Mouse (Mus musculus): ENCODE measurements around the gene Elk4.

The Elk4 gene

GRCm38 (mm10) chr1:132014800-132015199, 7.4 kb downstream of the Elk4 start:
- no peak for DNase-seq (ENCODE audit: low spot score in 2 of 2)

DNA sequence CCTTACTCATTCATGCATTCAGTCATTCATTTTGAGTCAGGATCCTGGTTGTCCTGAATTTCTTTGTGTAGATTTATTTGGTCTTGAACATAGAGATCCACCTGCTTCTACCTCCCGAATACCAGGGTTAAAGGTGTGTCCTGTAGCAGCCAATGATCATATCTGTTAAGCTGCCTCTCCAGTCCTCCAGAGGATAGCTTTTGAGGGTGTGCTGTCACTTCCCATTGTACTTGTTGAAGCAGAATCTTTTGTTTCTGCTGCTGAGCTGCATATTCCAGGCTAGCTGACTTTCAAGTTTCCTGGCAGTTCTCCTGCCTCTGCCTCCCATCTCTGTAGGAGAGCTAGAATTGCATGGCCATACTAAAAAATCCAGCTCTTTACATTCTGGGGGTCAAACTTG, 9.3 kb downstream of the Elk4 start:
- no peak for DNase-seq (ENCODE audit: low spot score in 2 of 2)

DNA sequence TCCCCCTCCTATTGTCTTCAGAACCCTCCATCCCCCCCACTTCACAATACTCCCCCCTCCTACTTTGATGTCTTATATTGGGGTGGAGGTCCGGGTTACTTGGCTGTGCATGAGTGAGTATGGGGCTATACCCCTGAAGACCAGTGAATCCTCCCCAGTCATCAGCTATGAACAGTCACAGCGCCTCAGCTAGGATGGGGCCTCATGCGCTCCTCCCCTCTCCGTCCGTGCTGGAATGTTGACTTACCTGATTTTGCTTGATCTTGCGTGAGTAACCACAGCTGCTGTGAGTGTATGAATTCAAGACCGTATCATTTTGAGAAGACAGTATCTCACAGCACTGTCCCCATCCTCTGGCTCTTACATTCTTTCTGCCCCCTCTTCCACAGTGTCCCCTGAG, 12.5 kb downstream of the Elk4 start:
- no peak for DNase-seq (ENCODE audit: low spot score in 2 of 2)

GRCm38 (mm10) chr1:132022107-132022506, 14.7 kb downstream of the Elk4 start:
- no peak for DNase-seq (ENCODE audit: low spot score in 2 of 2)

GRCm38 (mm10) chr1:132026925-132027646, 19.7 kb downstream of the Elk4 start:
- no peak for DNase-seq (ENCODE audit: low spot score in 2 of 2)

- no peak for DNase-seq (ENCODE audit: low spot score in 2 of 2)
These were observed 20.6 kb downstream of the Elk4 start for GRCm38 (mm10) chr1:132027978-132028377.

DNA sequence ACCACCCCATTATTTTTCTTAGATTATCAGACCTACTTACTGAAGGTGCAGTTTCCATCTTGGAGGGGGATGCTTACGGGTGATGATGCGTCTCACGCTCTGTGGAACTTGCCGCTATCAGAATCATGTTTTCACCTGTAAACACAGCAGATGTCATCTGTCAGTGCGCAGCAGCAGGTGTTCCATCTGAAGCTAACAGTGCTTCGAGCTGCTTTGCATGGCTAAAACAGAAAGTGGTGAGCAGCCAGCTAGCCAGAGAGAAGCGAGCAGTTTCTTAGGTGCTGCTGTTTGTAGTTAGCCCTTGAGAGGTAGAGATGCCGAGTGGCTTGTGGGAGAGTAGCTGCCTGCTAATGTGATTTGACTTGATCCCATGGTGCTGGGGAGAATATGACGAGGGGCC, 21.0 kb downstream of the Elk4 start:
- DNase-seq (ENCODE audit: low spot score in 2 of 2) = no peak

DNA sequence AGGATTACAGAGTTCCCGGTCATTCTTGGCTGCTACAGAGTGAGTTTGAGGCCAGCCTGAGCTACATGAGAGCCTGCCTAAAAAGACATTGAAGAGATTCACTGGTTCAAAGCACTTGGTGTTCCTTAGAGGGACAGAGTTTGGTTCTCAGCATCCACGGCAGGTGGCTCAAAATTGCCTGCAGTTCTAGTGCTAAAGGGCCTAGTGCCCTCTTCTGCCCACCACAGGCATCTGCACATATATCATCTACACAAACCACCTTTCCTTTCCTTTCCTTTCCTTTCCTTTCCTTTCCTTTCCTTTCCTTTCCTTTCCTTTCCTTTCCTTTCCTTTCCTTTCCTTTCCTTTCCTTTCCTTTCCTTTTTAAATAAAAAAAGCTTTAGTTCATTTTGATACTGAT, 23.2 kb downstream of the Elk4 start:
- no peak for DNase-seq (ENCODE audit: low spot score in 2 of 2)

- DNase-seq (ENCODE audit: low spot score in 2 of 2) = no peak
These were observed 24.8 kb downstream of the Elk4 start for GRCm38 (mm10) chr1:132032172-132032571.

DNA sequence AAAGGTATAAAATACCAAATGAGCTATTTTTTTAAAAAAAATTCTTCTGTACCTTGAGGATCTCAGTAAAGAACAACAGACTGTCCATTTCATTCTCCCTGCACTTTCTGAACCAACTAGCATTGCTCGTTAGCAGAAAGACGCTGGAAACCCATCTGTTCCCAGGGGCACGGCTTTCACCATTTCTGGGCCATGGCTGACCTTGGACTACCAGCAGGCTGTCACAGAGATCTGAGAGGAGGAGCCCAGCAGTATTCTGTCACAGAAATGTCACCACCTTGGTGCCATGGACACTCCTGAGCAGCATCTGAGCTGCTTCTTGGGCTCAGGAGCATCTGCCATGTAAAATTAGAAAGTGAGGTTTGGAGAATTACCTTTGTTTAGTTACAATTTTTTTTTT, 30.3 kb downstream of the Elk4 start:
- no peak for DNase-seq (ENCODE audit: low spot score in 2 of 2)

DNA sequence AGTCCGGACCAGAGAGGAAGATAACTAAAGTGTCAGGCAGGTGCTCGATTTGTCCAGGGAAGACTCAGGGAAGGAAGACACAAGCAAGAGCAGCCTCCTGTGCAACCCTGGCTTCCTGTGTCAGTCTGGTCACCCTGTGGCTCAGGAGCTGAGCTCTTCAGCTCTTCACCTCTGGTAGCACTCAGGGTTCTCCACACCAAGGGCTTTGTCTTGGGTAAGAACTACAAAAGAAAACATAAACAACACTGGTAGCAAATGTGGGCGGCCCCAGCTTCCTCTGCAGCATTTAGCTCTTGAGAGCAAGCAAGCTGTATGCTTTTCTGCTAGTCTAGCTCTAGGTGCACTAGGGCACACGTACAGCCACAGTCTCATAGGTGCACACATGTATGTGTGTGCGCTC, 31.3 kb downstream of the Elk4 start:
- no peak for DNase-seq (ENCODE audit: low spot score in 2 of 2)

DNA sequence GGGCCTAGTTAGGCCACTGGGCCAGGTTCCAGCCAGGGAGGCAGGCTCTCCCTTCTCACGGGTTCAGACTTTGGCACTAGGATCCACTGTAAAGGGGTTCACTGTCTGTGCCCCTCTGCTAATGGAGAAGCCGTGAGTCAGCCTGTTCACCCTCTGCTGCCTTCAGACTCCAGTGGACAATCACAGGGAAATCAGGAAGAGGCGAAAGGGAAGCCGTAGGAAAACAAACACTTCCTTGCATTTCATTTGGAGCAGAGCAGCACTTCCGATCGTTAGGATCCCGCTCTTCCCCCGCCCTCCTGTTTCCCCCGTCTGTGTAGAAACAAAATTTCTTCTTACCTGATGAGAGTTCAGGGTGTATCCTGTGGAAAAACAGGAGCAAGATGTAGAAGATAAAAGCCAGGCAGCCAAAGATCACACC, 32.8 kb downstream of the Elk4 start:
- no peak for DNase-seq (ENCODE audit: low spot score in 2 of 2)

- no peak for DNase-seq (ENCODE audit: low spot score in 2 of 2)
These were observed 36.4 kb downstream of the Elk4 start for GRCm38 (mm10) chr1:132043759-132044158.

GRCm38 (mm10) chr1:132046143-132046735, 38.8 kb downstream of the Elk4 start:
- DNase-seq (ENCODE audit: low spot score in 2 of 2) = peak; percentile 56 to 77

DNA sequence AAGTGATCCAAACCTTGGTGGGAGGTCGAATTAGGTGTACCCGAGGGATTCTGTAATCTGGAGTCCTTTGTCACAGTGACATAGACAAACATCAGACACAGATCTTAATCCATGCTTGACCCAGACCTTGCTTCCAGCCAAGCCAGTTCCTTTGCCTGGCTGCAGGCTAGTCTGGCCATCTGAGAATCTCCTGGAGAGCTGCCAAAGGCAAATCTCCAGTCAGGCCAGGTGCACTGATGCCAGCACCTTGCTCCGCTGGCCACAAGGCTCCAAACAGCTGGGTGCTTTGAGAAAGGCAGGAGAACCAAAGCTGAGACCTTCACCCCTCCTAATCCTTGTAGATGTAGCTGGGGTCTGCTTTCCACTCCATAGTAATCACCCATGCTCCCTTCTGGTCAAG, 44.3 kb downstream of the Elk4 start:
- no peak for DNase-seq (ENCODE audit: low spot score in 2 of 2)

DNA sequence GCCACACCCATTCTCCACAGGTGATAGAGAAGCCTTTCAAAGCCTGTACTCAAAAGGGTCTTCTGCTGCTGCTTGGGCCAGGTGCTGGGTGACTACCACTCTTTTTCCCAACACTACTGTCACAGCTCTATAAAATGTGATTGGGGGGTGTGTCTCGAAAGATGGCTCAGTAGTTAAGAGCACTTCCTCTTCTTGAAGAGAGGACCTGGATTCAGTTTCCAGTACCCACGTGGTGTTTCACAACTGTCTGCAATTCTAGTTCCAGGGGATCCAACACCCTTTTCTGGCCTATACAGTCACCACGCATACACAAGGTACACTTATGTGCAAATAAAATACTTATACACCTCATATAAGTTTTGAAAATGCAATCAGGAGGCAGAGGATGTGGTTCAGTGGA, 47.0 kb downstream of the Elk4 start:
- DNase-seq (ENCODE audit: low spot score in 2 of 2) = no peak

DNA sequence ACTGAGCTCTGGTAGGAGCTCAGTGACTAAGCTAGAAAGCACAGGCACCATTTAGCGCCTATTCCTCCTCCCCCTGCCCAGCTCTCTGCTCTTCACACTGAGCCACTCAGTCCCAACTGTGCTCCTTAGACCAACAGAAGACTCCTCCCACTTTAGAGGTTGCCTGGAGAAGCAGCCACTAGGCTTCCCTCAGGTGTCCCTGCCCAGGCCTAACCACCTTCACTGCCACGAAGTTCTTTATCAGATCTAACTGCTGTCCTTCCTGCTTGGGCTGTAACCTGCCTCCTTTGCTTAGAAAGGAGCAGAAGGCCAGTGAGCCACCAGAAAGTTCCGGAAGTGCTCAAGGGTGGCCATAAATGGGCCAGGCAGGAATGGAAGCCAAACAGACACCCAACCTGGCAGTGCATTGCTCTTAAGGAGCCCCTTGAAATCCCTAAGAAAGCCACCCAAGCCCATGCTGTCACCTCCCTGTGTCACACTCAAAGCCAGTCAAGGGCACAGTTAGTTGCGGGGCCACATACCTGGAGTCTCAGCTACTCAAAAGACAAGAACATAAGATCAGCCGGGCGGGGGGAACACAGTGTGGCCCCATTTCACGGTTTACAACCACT, 47.8 kb downstream of the Elk4 start:
- DNase-seq (ENCODE audit: low spot score in 2 of 2) = no peak

GRCm38 (mm10) chr1:132058558-132058957, 51.2 kb downstream of the Elk4 start:
- no peak for DNase-seq (ENCODE audit: low spot score in 2 of 2)

GRCm38 (mm10) chr1:132060036-132060769, 52.8 kb downstream of the Elk4 start:
- no peak for DNase-seq (ENCODE audit: low spot score in 2 of 2)

- DNase-seq (ENCODE audit: low spot score in 2 of 2) = no peak
These were observed 54.5 kb downstream of the Elk4 start for GRCm38 (mm10) chr1:132061750-132062541.

DNA sequence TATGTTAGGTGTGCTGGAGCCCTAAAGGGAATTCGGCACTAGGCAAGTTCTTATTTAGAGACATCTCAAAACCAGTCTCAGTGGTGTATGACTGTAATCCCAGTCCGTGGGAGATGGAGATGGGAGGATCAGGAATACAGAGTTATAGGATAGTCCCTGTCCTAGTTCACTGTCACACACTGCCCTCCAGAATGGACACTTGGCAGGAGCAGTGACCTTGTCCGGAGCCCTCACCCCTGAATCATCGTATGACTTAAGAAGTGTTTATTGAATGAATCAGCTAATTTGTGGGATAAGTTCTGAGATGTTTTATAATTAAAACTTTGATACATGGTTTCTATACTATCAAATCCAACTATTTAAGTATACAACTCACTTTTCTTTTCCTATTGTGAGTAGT, 55.7 kb downstream of the Elk4 start:
- no peak for DNase-seq (ENCODE audit: low spot score in 2 of 2)

DNA sequence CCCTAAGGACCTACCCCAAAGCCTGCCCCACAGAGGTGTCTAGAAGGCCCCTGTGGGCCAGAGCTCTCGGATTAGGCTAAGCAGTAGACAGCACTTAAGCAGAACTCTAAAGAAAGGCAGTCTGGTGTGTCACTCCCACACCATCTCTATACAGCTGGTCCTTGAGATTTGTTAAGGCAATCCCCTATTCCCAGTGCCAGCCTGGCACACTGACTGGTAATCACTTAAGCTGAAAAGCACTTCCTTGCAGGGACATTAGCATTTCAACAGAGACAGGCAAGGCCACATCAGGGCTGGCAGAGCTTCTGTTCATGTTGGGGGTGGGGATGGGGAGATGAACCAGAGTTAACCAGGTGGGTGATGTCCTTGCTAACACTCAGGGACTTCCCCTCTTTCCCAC, 57.6 kb downstream of the Elk4 start:
- no peak for DNase-seq (ENCODE audit: low spot score in 2 of 2)

Data from thymus, postnatal 10 days (tissue).